Mouse (Mus musculus) heart, embryonic 16.5 days (tissue): ENCODE results near the gene Gja8. TPM values are rescaled to one million over a fixed set of nuclear protein-coding genes. Genes with fewer than 3 reads are reported as not detected.

ENCODE experiments used
- ATAC-seq: fragments of 200-750 bp; cut with Nextera tagmentation; replicated peaks from 2 replicates; pipeline ENCODE4 v1.8.0; 2017; ENCODE audit warnings: moderate number of reproducible peaks; ENCODE audit not compliant: insufficient read depth, low FRiP score; ENCODE audit errors: extremely low read depth
- H3K27ac ChIP-seq: fragments of 300-500 bp; sonication (generic); 2 replicates; pipeline ENCODE4 v1.5.1; 2014; ENCODE audit warnings: mild to moderate bottlenecking, low read length, control low read depth, moderate library complexity
- H3K27me3 ChIP-seq: fragments of 300-500 bp; sonication (generic); 2 replicates; pipeline ENCODE4 v1.6.1; 2014; ENCODE audit warnings: low read length, mixed read lengths; ENCODE audit not compliant: control insufficient read depth, insufficient read depth
- H3K36me3 ChIP-seq: fragments of 300-500 bp; sonication (generic); 2 replicates; pipeline ENCODE4 v1.6.1; 2014; ENCODE audit not compliant: control insufficient read depth, insufficient read depth
- H3K4me1 ChIP-seq: fragments of 300-500 bp; sonication (generic); 2 replicates; pipeline ENCODE4 v1.6.1; 2014; ENCODE audit warnings: low read length, mixed read lengths; ENCODE audit not compliant: control insufficient read depth, insufficient read depth
- H3K4me2 ChIP-seq: fragments of 300-500 bp; sonication (generic); 2 replicates; pipeline ENCODE4 v1.6.1; 2014; ENCODE audit warnings: low read depth, mild to moderate bottlenecking, control low read depth, low read length
- H3K4me3 ChIP-seq: fragments of 300-500 bp; sonication (generic); 2 replicates; pipeline ENCODE4 v1.5.1; 2014; ENCODE audit warnings: mild to moderate bottlenecking, control low read depth, low read length
- H3K9ac ChIP-seq: fragments of 300-500 bp; sonication (generic); 2 replicates; pipeline ENCODE4 v1.6.1; 2014; ENCODE audit warnings: low read length, control low read depth
- H3K9me3 ChIP-seq: fragments of 300-500 bp; sonication (generic); replicated peaks from 2 replicates; pipeline ENCODE4 v1.6.1; 2016; ENCODE audit warnings: low read length; ENCODE audit not compliant: control insufficient read depth
- WGBS: fragments of 180-500 bp; shearing (Covaris S2); extraction: QIAGEN DNeasy Blood & Tissue Kit; methylation state at CpG from one replicate; pipeline ENCODE4 v1.1.7; 2014; 5-methylcytosine and 5-hydroxymethylcytosine counted together
- polyA plus RNA-seq: library from polyadenylated mRNA; unstranded; fragments of >200 nt; fragmentation: Nextera tagmentation; extraction: Ambion mirVana; gene quantifications from 2 replicates; pipeline ENCODE4 v1.2.1, GENCODE M21; 2015

The Gja8 gene
- 0.02 TPM in 1 of 2 replicates, not detected in the other for polyA plus RNA-seq

GRCm38 (mm10) chr3:96925920-96926319, at the start of gene Gja8:
TSS of gene Gja8 (minus strand) at chr3:96926020.
- Histone ChIP-seq H3K27ac (no peak within 1 kb of the TSS), H3K36me3 (no peaks in the 10 kb centered on the region), H3K4me3 (no peak within 1 kb of the TSS), H3K27me3 (no peaks in the 10 kb centered on the region), H3K9me3 (no peaks in the 10 kb centered on the region), H3K4me2 (no peak within 1 kb of the TSS), H3K4me1 (peaks cover 3% of the 10 kb centered on the region; the same call in 1 of the 2 replicates), H3K9ac (no peak within 1 kb of the TSS)
- ATAC-seq = no peak
- 58% methylated on average over 6 of the region's 6 CpGs for WGBS

- Histone ChIP-seq H3K4me1 (peaks cover 17% of the 10 kb centered on the region), H3K9me3 (no peaks in the 10 kb centered on the region), H3K36me3 (no peaks in the 10 kb centered on the region), H3K4me2 (no peak overlapping the region), H3K9ac (no peak overlapping the region), H3K27ac (no peak overlapping the region), H3K27me3 (no peaks in the 10 kb centered on the region), H3K4me3 (no peak overlapping the region)
- no peak for ATAC-seq
- 87% methylated on average over 7 of the region's 7 CpGs for WGBS
Observed at GRCm38 (mm10) chr3:96974467-96974866, 48.6 kb upstream of the Gja8 start.

DNA sequence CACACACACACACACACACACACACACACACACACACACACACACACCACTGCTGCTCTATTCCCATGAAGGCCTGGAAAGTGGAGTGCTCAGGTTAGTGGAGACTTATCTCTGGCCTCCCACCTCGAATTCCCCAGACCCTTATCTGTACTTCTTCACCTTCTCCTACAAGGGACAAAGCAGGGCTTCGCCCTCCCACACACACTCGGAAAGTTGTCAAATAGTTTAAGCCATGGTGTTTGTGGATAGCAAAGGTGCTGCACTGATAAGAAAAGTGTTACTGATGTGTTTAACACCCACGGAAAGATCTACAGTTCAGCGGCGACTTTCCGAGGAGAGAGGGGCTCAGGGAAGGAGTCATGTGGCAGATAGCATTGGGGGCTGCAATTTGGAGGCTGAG, 45.2 kb upstream of the Gja8 start:
- ATAC-seq = peak; percentile 82
- H3K4me1 ChIP-seq = peaks cover 17% of the 10 kb centered on the region

DNA sequence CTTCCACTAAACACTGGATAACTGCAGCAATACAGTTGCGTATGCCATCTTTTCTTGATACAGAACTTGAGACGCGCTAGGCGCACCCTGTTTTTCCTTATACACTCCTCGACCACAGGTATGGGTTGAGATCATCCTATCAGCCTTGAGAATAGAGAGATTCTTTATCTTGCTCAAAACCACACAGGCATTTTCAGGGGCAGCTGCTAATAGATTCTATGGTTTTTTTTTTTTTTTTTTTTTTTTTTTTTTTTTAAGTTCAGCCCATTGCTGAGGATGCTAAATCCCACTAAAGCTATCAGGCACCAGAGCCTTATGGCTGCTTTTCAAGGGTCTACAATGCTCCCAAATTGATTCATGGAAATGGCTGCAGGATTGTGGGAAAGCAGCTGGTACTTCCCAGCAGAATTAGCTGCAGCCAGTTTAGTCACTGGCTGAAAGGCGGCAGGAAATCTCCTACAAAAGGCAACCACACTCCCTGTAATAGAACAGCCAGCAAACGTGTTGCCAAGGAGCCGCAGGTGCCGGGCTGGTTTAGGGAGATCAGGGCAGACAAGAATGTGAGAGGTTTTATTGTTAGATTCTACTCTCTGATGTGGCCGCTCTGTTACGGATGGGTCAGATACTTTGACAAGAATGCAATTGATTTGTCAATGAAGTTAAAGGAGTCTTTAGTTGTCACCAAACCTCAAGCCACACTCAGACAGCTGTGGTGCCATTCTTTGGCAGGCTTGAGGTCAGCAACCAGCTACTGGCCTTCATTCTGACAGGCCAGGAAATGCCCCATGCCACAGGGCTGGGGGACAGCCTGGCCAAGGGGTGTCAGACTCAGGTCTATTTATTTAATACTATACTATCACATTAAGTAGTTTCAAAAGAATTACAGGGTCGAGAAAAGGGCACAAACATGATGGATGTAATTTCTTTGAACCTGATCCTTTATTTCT, 37.5 kb upstream of the Gja8 start:
- Histone ChIP-seq H3K9me3 (no peaks in the 10 kb centered on the region), H3K27me3 (no peaks in the 10 kb centered on the region), H3K4me2 (no peak overlapping the region), H3K36me3 (no peaks in the 10 kb centered on the region), H3K4me1 (peaks cover 5% of the 10 kb centered on the region), H3K27ac (no peak overlapping the region), H3K4me3 (no peak overlapping the region), H3K9ac (no peak overlapping the region)
- 62% methylated on average over 12 of the region's 12 CpGs for WGBS
- no peak for ATAC-seq

More for the DNA sequence above, 45.2 kb upstream of the Gja8 start:
- Histone ChIP-seq H3K9me3 (no peaks in the 10 kb centered on the region), H3K4me3 (no peak overlapping the region), H3K4me2 (no peak overlapping the region), H3K27me3 (no peaks in the 10 kb centered on the region), H3K27ac (peak overlapping the region; percentile 70), H3K9ac (no peak overlapping the region), H3K36me3 (no peaks in the 10 kb centered on the region)
- WGBS = 12% methylated on average over 7 of the region's 7 CpGs

- Histone ChIP-seq H3K4me3 (no peak overlapping the region), H3K27ac (peak overlapping the region; percentile 2; the same call in 1 of the 2 replicates), H3K4me2 (peak overlapping the region; percentile 17; the same call in 1 of the 2 replicates), H3K27me3 (no peaks in the 10 kb centered on the region), H3K4me1 (peaks cover 5% of the 10 kb centered on the region), H3K9me3 (no peaks in the 10 kb centered on the region), H3K9ac (peak overlapping the region; percentile 1; the same call in 1 of the 2 replicates), H3K36me3 (no peaks in the 10 kb centered on the region)
- 12% methylated on average over 8 of the region's 8 CpGs for WGBS
- ATAC-seq = peak; percentile 49; the same call in 1 of the 2 replicates
Observed at GRCm38 (mm10) chr3:96960597-96960996, 34.8 kb upstream of the Gja8 start.

DNA sequence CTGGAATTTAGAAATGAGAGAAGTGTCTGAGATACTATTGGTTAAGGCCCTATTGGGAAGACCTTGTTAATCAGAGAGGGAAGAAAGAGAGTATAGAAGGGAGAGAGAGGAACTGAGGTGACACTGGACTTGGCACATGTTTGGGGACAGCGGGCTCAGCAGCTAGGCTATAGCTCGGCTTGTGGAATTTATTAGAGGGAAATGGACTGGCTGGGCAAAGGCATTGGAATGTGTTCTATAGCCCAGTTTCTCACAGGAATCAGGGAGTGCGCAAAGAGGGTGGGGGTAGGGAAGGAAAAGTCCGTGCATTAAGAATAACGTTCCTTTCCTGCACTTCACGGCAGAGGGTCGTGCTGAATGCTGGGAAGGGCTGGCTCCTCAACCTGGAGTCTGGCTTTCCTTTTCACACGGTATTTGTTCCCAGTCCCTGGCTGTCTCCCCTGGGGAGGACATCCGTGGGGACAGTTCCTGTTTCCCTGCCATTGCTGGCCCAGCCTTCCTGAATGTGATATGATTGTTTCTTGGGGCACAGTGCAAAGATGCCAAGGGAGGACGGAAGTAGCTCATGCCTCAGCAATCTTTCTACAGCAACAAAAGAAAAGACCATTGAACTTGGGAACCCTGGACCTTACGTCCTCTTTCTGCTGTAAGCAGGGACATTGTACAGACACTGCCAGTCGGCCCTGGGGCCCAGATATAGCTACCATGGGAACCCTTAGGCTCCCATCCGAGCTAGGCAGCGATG, 27.8 kb upstream of the Gja8 start:
- Histone ChIP-seq H3K9ac (peak overlapping the region; percentile 35; the same call in 1 of the 2 replicates), H3K27ac (peak overlapping the region; percentile 62), H3K4me1 (peaks cover 16% of the 10 kb centered on the region), H3K4me2 (peak overlapping the region; percentile 51), H3K4me3 (peak overlapping the region; percentile 13), H3K9me3 (no peaks in the 10 kb centered on the region), H3K36me3 (no peaks in the 10 kb centered on the region), H3K27me3 (no peaks in the 10 kb centered on the region)
- WGBS = 27% methylated on average over 14 of the region's 14 CpGs
- ATAC-seq = peak; percentile 85

GRCm38 (mm10) chr3:96942706-96943105, 16.9 kb upstream of the Gja8 start:
- Histone ChIP-seq H3K36me3 (no peaks in the 10 kb centered on the region), H3K4me1 (0 out of 2 replicates have a peak, but pooled peaks cover 2% of the 10 kb centered on the region), H3K9me3 (0 out of 2 replicates have a peak, but pooled peaks cover 5% of the 10 kb centered on the region), H3K4me3 (no peak overlapping the region), H3K4me2 (no peak overlapping the region), H3K27ac (no peak overlapping the region), H3K27me3 (no peaks in the 10 kb centered on the region), H3K9ac (no peak overlapping the region)
- WGBS = 88% methylated on average over 2 of the region's 2 CpGs
- no peak for ATAC-seq

DNA sequence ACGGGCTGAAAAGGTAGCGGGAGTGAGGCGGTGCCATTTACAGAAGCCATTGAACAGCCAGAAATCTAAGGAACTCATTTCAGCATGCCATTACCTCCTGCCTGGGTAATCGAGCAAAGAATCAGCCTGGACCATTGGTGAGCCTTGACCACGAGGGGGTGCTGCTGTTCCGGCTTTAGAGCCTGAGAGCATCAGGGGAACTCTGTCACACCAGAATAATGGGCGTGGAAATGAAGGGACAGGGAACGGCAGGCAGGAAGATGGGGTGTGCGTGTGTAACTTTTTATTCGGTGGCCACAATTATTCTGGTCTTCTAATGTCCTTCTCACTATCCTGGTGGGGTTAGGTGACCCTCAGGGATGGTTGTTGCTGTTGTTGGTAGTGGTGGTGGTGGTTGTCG, 12.9 kb upstream of the Gja8 start:
- peak; percentile 80; the same call in 1 of the 2 replicates for ATAC-seq
- H3K4me3 ChIP-seq = no peak overlapping the region
- H3K9ac ChIP-seq = no peak overlapping the region
- H3K36me3 ChIP-seq = no peaks in the 10 kb centered on the region
- peak overlapping the region; percentile 34; the same call in 1 of the 2 replicates for H3K4me2 ChIP-seq
- 9% methylated on average over 11 of the region's 11 CpGs for WGBS
- H3K9me3 ChIP-seq = 0 out of 2 replicates have a peak, but pooled peaks cover 5% of the 10 kb centered on the region
- no peaks in the 10 kb centered on the region for H3K27me3 ChIP-seq
- H3K4me1 ChIP-seq = 0 out of 2 replicates have a peak, but pooled peaks cover 2% of the 10 kb centered on the region
- no peak overlapping the region for H3K27ac ChIP-seq
